Mouse (Mus musculus) ovary, postnatal 10 days (tissue): Measurements from ENCODE around the gene Il17rd.
A peak's percentile ranks its signal among the peaks of the same experiment; 100 is the strongest.

ENCODE experiments used
- DNase-seq: peaks from one replicate; pipeline ENCODE4 v3.0.0; 2022; ENCODE audit warnings: low spot score

The Il17rd gene

DNA sequence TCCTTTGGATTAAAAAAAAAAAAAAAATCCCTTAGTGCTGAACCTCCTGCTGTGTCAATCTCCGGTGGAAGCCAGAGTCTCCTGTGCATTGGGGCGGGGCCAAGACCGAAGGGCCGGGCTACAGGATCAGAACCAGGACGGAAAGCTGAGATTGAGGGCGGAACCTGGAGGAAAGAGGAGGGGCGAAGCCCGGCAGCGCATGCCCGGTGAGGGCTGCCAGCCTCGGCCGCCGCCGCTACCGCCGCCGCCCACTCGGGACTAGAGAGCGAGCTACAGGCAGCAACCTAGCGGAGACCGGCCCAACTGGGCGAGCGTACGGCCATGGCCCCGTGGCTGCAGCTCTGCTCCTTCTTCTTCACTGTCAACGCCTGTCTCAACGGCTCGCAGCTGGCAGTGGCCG lies at the start of gene Il17rd:
Il17rd (plus strand) TSS at position 159 of the 400 bp plus-strand sequence.
- peak; percentile 83 for DNase-seq

DNA sequence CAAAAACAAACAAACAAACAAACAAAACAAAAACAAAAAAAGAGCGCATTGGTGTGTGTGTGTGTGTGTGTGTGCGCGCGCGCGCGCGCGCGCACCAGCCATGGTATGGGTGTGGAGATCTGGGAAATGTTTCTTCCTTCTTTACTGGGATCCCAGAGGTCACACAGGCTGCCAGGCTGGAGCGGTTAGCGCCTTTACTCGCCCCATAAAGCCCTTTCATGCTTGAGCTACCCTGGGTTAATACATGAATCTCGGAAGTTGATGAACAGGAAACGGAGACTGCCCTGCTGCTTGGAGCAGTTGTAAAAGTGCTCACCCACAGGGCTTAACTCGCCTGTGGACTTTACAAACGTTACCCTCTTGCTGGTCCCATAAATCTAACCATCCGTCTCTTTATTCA lies 47.1 kb upstream of the Il17rd start:
- no peak for DNase-seq

DNA sequence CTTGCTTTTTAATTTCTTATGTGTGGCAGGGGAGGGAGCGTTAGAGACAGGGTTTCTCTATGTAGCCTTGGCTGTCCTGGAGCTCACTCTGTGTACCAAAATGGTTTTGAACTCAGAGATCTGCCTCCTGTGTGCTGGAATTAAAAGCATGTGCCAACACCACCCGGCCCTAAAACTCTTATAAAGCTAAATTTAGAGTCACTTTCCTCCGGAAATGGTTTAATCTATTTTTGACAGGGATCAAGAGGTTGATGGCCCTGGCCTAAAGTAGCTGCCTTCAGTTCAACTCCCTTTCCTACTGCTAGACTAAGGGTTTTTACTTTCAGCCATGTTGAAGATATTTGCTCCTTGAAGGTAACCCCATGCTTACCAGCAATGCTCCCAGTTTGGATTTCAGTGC lies 45.3 kb upstream of the Il17rd start:
- DNase-seq, result no peak

DNA sequence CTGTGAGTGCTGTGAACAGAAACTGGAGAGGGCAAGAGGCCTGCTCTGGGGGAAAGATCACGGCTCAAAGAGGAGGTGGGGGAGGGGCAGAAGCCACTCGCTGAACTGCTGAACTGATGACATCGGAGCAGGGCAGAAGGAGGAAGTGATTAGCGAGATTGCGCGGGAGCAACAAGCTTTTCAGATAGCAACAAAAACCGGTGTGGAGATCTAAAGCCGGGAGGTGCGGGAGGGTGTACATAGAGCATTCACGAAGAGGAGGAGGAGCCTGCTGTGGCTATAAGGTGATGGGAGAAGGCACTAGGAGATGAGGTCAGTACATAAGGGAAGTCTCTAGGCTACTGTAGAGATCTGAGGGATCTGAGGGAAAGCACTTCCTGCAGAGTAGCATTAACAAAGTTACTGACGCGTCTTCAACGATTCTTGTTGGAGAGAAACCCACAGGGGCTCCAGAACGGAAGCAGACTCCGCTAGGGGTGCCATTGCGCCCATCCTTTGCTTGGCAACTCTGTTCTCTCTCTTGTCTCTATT lies 44.5 kb upstream of the Il17rd start, which contains the start of gene Hesx1:
Hesx1 (plus strand) TSS at position 206 of the 531 bp plus-strand sequence.
- peak; percentile 4 for DNase-seq

DNA sequence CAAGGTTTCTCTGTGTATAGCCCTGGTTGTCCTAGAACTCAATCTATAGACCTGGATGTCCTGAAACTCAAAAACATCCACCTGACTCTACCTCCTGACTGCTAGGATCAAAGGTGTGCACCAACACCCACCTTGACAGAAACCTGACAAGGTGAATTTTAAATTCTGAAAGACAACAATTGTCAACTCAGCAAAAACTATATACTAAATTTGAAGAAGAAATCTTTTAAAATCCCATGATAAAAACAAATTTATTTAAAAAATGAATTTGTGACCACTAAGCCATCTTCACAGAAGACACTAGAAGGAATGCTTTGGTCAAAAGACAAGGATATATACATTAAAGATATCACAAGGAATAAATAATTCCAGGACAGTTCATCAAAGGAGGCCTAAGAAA lies 42.5 kb upstream of the Il17rd start:
- no peak for DNase-seq

DNA sequence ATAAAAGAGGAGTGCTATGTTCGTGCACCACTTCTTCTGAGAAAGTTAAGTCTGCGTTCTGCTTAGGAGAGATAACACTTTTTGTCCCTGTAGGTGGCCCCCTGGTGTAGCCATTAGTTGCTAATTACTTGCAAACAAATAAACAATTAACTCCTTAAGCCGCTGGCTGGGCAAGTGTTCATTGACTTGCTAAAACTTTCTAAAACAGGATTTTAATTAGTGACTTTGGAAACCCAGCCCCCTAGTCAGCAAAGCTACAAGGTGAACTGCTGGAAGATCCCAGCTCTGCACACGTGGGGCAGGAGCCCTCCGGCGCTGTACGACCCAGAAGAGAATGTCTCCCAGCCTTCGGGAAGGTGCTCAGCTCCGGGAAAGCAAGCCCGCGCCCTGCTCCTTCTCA lies 38.4 kb upstream of the Il17rd start:
- no peak for DNase-seq

DNA sequence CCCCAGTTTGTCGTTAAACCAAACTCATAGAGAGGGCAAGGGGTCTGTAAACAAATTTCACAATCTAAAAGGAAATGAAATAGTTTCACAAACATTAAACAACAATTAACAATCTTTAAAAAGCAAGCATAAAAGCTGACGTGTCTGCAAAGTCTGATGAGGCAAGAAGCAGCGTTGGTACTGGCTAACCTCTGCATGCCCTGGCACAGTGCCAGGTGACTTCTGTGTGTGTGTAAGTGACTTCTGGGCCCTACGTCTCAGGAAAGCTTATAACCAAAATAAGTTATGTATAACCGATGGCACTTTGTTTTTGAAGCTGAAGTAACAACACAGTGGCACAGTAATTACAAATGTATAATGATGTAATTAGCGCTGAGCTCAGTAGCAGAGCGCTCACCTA lies 33.8 kb upstream of the Il17rd start:
- DNase-seq, result no peak

DNA sequence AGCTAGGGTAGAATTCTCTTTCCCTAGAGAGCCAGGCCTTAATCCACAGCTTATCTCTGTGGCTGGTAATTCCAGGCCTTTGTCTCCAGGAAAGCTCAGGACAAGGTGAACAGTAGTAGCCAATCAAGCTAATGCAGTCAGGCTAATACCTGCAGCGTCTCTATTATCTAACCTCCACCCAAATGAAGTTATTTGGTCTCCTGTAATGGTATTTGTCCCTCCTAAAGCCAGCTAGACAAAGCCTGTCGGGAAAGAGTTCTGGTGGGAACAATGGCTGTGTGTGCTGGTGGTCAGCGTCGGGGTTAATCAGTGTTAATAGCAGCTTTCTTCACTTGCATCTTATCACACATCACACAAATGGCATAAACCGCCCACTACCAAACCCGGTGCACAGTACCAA lies 32.8 kb upstream of the Il17rd start:
- no peak for DNase-seq

DNA sequence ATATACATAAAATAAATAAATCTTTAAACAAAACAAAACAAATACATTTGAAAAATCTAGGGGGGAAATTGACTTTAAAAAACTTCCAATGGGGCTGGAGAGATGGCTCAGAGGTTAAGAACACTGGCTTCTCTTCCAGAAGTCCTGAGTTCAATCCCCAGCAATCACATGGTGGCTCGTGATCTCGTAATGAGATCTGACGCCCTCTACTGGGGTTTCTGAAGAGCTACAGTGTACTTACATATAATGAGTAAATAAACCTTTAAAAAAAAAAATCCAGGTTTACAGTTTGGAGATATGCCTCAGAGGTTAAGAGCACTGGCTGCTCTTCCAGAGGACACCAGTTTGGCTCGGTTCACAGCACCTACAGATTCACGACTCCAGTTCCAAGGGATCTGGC lies 27.2 kb upstream of the Il17rd start:
- DNase-seq, result no peak

DNA sequence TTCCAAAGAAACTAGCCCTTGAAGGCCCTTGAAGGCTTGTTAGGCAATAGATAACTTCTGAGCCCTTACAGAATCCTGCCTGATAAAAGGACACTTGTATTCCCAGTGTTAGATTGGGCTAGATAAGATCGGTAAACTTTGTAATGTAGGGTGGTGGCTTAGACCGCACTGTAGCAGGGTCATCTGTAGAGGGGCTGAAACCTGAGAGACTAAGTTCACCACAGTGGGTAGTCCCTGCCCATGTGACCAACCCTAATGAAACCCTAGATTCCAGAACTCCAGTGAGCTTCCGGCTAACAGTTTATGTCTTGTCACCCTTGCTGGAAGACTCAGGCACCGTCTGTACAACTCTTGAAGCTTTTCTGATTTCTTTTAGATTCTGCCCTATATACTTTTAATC lies 25.1 kb upstream of the Il17rd start:
- no peak for DNase-seq

DNA sequence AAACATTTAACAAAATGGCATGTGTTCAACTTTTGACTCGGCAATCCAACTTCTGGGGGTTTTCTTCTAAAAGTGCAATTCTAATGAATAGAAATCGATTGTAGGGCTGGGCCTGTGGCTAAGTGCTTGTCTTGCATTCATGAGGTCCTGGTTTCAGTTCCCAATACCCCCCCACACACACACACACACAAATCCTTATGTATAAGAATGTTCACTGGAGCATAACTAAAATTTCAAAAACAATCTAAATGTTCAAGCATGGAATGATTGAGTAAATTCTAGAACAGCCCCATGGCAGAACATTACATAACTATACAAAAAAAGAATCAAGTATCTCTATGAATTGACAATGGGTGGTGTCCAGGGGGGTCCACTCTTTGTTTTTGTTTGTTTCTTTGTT lies 20.8 kb upstream of the Il17rd start:
- no peak for DNase-seq

DNA sequence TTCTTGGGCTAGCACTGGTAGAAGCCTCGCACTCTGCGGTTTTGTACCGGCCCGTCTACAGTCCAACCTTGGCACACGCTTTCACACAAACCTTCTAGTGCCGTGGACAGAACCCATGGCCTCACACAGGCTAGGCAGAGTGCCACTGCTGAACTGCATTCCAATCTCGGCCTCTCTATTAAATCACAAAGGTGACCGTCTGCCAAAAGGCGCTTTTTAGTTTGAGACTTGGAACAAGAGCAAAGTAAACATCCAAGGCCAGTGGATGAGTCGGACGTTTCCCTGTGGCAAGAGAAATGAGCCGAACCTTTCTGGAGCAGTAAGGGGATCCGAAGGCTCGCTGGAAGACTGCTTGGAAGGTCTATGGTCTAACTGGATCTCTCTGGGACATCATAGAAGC lies 18.9 kb upstream of the Il17rd start:
- DNase-seq, result no peak

DNA sequence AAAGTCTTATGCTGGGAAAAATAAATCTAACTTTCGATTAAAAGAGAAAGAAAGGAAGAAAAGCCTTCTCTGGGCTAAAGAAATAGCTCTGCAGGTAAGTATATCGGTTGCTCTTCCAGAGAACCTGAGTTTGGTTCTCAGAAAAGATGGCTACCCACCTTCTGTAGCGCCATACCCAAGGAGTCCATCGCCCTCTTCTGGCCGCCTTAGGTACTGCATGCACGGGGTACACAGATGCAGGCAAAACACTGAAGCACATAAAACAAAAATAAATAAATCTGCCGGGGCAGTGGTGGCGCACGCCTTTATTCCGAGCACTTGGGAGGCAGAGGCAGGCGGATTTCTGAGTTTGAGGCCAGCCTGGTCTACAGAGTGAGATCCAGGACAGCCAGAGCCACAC lies 15.9 kb upstream of the Il17rd start:
- DNase-seq, result no peak

DNA sequence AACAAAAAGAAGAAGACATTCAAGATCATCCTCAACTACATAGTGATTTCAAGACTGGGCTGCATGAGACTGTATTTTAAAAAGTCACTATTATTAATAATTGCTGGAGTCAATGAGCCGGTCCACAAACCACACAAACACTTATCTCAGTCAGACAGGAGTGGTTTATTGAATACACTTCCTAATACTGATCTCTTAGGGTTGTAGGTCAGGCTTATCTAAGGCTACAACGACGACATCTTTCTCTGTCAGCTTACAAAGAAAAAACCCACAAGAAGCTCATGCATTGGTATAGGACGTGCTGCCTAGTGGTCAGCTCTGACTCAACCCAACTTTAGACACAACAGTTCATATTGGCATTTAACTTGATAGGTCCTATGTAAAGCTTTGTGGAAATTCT lies 14.1 kb upstream of the Il17rd start:
- DNase-seq, result no peak

DNA sequence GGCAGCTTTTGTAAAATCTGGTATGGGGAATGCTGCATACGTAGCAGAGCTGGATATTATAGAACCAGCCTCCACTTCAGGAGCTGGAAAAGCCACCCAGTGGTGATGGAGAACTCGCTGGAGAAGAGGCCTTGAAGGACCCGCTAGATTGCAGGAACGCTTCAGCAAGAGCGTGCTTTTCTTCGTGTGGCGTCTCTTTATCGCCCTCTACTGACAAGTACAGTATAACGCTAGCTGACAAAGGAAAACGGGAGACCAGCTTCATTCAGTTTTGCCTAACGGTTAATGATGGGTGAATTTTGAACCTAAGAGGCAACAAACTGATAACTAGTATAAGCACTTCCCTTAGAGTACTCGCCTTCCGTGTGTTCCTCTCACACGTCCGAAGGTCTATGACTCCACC lies 9.0 kb upstream of the Il17rd start:
- DNase-seq, result no peak

DNA sequence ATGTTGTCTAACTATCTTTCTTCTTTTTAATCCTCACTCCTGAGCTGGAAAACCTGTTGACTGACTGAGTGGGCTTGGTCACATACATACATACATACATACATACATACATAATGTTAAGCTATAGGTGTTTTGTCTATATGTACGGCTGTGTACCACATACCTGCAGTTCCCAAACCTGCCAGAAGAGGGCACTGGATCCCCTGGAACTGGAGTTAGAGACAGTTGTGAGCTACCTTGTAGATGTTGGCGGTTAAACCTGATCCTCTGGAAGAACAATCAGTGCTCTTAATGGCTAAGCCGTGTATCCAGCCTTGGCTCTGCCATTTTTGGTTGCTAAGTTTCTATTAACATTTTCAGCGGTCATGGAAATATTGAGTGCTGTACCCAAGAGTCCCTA lies 7.6 kb upstream of the Il17rd start:
- DNase-seq, result peak; percentile 60

DNA sequence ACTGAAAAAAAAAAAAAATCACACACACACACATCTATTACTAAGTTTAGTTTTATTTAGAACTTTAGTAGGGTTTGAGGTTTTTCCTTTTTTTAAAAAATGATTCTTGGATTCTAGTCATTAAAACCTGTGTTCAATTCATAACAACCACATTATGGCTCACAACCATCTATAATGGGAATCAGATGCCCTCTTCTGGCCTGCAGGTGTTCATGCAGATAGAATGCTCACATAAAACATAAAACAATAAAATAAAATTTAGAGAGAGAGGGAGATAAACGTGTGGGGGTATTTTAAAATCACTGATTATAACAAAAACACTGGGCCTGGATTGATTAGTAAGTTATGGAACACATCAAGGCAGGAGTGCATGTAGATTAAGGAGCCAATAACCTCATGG lies 1.2 kb upstream of the Il17rd start:
- DNase-seq, result no peak

DNA sequence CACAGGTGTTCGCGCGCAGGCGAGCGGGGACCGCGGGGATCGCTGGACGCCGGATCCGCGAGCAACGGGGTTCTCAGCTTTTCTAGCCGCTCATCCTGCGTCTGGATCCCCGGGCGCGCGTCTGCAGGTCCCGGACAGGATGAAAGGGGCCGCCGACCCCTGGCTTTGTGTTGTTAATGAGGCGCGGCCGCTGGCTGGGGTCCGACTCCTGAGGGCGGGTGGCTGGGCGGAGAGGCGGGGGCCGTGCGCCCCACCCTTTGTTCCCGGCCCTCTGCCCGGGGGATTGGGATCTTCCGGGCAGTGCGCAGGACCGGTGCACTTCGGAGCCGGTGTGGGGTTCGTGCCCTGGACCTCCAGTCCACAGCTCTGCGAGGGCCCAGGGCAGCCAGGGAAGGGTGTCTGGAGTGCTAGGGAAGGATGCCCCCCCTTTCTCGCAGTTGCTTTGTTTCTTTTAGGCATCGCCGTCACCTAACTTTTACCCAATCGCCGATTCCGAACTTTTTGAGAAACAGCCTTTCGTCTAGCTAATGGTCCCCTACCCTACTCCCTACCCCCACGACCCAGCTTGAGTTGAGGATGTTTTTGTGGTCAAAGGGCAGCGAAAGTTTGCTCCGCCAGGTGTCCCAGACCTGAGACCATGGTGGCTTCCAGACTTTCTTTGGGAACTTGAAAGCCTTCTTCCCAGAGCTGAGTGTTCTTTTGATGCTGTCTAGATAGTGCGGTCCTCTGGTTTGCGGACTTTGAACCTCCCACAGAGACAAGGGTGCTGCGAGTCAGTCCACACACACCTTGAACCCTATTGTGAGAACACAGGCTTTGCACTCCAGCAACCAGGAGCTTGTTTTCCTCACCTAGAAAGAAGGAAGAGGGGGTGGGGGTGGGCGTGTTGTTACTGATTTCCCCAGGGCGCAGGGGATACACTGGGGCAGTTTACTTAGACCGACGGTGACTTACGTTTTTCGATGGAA lies 824 bp downstream of the Il17rd start:
- DNase-seq, result peak; percentile 37

DNA sequence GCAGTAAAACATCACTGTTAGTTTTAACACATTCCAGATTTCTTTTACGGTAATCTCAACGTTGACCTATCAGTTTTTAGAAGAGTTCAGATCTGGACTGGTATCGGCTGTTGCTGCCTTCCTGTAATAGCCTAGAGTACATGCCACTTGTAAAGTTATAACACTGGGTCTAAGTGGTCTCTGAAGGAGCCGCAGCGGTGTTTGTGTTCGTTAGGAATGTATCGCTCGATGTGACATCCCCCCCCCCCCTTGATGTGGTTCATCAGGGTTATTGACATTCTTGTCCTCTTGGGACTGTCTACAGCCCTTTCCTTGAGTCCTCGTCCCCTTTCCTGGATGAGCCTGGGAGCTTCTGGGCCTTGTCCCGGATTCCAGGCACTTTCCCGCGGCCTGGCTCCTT lies 1.7 kb downstream of the Il17rd start:
- no peak for DNase-seq

DNA sequence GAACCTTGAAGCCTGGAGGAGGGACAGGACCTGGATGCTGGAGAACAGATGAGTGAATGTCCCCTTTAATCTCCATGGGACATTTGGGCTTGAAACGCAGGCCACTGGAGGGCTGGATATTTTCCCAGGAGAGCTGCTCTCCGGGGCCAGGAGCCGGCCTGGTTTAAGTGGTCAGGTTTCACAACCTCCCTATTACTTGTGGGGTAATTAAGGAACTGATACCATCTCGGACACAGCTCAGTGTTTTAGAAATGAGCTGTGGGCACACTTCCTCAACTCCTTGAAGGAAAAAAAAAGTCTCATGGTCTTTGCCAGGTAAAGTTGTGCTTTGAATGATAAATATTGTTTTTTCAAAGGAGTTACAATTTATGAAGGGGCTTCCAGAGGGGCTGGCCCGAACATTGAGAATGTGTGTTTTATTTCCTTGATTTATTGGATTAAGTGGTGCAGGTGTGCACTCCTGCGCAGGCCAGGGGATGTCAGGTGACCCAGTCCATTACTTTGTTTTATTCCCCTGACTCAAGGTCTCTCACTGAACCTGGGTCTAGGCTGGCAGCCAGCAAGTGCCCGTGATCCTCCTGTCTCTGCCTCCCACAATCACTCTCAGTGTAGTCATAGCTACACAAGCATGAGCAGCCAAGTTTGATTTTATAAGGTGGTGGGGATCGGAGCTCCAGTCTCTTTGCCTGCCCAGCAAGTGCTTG lies 3.7 kb downstream of the Il17rd start:
- DNase-seq, result no peak

DNA sequence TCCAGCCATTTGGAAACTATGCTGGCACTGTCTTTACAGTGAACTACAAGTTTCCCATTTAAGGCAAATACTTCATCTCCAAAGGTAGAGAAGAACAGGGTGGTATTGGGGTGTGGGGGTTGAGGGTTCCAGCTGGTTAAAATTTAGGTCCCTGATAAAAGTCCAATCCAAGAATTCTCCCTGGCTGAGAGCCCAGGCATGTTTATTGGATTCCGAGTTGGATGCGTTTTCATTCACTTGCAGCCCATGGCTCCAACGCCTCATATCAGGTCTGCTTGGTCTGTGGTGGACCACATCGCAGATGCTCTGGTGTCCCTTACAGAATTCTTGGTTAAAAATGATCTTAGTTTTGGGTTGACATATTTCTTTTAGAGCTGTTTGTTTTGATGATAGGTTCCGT lies 4.7 kb downstream of the Il17rd start:
- no peak for DNase-seq

DNA sequence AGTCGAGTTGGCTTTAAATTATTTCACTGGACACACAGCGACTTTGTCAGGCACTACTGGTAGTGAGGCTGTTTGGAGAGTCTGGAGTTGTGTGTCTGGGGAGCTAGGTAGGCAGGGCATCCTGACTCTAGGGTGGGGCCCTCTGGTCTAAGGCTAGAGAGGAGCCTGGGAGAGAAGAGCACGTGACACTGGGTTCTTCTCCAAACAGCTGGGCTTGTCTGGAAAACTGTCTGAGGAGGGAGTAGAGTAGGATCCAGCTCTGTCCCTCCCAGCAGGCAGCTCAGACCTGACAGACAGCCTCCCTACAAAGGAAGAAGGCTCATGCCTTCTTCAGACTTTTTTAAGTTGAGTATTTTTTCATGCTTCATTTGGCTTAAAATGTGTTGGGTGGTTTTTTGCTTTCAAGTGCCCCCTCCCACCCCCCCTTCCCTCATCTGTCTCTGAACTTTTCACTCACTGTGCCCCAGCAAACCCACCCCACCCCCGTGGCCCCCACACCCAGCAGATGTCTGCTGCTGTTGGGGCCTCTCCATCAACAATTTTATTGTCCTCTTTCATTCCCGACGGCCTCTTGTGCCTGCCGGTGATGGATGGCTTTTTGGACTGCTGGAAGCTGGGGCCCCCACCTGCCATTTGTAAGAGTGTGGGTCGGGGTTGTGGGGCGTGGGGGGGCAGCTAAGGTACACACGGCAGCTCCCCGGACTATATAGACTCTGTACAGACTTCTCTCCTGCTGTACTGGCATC lies 5.7 kb downstream of the Il17rd start:
- no peak for DNase-seq
